Mouse (Mus musculus): Measurements from ENCODE around the gene Chrnd.

Chrnd gene

GRCm38 (mm10) chr1:87184751-87185139 lies 5.7 kb upstream of the Chrnd start:
- in situ Hi-C loops (cut with MboI), result no loop called here

DNA sequence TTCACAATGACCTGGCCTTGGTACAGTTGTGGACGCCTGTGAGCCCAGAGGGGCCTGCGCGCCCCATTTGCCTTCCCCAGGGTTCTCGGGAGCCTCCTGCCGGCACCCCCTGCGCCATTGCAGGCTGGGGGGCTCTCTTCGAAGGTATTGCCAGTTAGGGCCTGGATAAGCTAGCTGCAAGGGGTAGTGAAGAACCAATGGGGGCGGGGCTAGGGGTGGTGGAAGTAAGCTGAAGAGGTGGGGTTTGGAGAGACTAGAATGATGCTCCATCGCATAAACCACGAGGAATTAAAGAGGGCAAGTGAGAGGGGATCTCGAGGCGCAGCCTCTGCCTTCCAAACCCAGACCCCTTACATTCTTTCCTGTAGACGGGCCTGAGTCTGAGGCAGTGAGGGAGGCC lies 4.9 kb upstream of the Chrnd start:
- in situ Hi-C loops (cut with MboI), result no loop called here

DNA sequence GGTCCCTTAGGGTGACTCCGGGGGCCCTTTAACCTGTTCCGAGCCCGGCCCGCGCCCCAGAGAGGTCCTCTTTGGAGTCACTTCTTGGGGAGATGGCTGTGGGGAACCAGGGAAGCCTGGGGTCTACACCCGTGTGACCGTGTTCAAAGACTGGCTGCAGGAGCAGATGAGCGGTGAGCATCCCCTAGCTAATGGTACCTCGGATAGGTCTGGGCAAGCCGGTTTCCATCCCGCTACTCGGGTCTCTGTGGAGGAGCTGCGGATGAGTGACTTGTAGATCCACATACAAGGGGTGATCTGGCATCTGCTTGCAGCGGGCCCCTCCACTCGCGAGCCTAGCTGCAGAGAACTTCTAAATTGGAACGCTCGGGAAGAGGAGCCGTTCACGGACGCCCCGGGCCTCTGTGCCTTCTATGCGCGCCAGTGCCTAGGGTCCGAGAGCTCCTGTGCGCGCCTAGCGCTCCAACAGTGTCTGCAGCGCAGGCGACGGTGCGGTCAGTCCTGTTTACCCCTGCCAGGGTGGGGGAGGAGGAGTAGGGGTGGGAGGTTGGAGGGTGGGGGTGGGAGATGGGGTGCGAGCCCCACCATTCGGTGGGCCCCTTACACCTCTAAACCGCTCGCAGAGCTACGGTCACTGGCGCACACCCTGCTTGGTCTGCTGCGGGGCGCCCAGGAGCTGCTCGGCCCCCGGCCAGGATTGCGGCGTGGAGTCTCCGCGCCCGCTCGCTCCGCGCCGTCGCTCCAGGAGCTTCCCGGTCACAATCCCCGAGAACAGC lies 4.0 kb upstream of the Chrnd start:
- in situ Hi-C loops (cut with MboI), result no loop called here

DNA sequence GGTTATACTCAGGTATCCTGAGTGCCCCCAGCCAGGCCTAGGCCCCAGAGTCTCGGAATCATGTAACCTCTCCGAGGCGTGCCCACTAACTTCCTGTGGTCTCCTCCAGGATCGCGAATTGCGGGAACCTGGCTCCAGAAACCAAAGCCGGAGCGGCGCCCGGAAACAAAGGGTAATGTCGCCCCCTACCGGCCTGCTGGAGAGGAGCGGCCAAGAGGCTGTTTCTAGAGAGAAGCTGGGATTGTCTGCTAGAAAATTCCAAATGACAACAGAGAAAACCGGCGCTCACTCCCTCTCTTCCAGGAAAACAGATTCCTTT lies 3.4 kb upstream of the Chrnd start:
- in situ Hi-C loops (cut with MboI), result no loop called here

DNA sequence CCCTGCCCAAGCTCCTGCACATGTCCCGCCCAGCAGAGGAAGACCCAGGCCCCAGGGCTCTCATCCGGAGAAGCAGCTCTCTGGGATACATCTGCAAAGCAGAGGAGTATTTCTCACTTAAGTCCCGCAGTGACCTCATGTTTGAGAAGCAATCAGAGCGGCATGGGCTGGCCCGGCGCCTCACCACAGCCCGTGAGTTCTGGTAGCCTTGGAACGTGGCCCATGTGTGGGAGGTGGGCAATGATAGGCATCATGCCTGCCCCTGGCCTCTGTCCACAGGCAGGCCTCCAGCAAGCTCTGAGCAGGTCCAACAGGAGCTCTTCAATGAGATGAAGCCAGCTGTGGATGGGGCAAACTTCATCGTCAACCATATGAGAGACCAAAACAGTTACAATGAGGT lies 6.9 kb downstream of the Chrnd start:
- in situ Hi-C loops (cut with MboI), result no loop called here

- in situ Hi-C loops (cut with MboI), result no loop called here
Observed at GRCm38 (mm10) chr1:87198119-87199065, 8.0 kb downstream of the Chrnd start.

DNA sequence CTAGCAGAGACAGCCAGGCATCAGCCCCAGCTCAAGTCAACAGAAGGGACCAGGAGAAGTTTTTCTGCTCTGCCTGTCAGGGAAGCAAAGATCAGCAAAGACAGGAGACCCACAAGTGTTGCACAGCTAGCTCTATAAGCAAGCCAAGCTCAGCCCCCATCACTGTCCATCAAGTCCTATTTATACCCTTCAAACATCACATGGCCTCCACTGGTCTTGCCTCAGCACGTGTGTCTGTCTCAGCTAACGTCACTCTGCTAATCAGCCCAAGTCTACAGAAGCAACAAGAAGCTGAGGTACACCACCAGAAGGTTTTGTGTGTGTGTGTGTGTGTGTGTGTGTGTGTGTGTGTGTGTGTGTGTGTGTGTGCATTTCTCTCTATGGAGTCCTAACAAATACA lies 10.4 kb downstream of the Chrnd start:
- in situ Hi-C loops (cut with MboI), result no loop called here

DNA sequence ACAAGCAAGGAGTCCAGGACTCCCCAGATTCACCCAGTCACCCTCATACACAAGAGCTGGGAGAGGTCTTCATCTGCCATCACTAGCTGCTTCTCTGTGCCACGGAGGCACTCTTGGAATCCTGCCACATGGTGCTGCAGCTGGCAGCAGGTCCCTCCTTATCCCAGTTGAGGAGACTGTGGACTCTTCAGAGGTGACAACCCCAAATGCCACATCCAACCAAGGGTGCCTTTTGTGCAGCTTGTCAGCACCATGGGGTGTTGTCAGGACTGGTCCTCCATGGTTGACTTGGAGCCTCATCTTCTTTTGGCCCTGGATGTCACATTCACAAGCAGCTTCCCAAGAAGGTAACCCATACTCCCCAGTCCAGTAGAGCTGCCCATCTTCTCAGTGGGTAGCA lies 11.4 kb downstream of the Chrnd start:
- in situ Hi-C loops (cut with MboI), result no loop called here

GRCm38 (mm10) chr1:87203779-87204178 lies 13.4 kb downstream of the Chrnd start:
- in situ Hi-C loops (cut with MboI), result no loop called here

DNA sequence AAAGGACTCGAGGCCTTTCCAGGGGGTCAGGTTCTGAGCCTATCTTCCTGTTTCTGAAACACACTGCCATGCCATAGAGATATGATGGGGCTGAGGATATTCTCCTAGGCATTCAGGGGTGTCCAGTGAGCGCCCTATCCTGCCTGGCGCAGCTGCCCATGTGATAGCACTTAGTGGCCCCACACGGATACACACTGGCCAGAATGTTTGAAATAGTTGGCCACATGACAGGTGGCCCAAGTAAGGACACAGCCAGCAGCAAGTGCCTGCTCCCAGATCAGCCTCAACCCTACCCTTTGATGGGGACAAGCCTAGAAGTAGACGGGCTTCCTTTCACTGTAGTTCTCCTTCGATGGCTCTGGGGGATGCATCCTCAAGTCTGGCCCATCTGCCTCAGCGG lies 14.1 kb downstream of the Chrnd start, which contains the start of gene Chrng:
Gene Chrng, plus strand, starts transcription at position 193 of the 400 bp plus-strand sequence.
- in situ Hi-C loops (cut with MboI), result no loop called here

DNA sequence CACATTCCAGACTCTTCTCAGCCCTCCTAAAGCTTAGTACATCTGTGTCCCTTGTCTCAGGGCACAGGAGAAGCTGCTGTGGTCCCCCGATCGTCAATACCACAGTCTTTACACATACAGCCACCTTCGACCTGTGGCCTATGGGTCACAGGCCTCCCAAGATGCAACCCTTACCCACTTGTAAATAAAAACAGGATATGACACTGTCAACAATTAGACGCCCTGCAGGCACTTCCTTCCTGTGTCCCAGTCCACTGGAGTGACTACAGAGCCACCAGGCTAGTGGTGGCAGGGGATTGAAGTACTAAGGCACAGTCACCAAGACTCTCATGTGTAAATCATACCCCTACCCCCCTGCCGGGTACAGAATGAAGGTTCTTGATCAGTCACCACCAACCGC lies 14.6 kb downstream of the Chrnd start:
- in situ Hi-C loops (cut with MboI), result no loop called here

DNA sequence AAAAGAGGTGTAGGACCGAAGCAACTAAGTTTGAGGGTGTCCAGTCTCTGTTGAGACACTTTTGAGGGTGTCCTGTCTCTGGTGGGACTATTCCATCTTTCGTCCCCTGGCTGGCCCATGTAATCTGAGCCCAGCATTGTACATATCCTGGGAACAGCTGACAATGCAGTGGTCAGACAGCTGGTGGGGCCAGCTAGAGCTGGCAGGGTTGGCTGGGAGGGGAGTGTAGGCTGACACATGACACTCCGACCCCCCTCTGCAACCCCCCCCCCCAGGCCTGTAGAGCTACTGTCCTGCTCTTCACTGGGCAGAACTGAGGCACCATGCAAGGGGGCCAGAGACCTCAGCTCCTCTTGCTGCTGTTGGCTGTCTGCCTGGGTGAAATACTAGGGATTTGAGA lies 15.1 kb downstream of the Chrnd start:
- in situ Hi-C loops (cut with MboI), result no loop called here

DNA sequence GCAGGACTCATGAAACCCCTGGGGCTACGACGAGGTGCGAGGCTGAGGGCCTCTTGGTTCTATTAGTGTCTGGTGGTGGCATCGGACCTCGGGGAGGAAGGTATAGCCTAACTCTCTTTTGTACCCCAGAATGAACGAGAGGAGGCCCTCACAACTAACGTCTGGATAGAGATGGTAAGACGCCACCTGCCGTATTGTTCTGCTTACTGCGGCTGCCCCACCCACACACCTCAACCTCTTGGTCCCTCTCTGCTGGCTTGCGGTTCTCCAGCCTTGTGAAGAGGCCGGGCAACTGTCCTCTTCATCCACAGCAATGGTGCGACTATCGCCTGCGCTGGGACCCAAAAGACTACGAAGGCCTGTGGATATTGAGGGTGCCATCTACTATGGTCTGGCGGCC lies 15.9 kb downstream of the Chrnd start:
- in situ Hi-C loops (cut with MboI), result no loop called here

DNA sequence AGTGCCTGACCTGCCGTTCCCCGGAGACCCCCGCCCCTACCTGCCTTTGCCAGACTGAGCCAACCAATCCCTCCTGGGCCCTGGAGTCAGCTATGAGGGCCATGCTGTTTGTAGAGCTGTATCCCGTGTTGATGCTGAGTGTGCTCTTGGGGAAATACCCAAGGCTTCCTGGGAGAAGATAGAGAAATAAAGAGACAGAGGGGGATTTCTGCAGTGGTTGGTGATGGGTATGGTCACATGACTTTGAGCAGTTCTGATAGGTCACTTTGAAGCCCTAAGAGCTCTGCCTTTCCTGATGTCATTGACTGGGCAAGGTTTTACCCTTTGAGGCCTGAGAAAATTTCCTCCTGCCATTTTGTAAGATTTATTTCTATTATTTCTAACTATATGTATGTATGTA lies 21.0 kb downstream of the Chrnd start:
- in situ Hi-C loops (cut with MboI), result no loop called here

DNA sequence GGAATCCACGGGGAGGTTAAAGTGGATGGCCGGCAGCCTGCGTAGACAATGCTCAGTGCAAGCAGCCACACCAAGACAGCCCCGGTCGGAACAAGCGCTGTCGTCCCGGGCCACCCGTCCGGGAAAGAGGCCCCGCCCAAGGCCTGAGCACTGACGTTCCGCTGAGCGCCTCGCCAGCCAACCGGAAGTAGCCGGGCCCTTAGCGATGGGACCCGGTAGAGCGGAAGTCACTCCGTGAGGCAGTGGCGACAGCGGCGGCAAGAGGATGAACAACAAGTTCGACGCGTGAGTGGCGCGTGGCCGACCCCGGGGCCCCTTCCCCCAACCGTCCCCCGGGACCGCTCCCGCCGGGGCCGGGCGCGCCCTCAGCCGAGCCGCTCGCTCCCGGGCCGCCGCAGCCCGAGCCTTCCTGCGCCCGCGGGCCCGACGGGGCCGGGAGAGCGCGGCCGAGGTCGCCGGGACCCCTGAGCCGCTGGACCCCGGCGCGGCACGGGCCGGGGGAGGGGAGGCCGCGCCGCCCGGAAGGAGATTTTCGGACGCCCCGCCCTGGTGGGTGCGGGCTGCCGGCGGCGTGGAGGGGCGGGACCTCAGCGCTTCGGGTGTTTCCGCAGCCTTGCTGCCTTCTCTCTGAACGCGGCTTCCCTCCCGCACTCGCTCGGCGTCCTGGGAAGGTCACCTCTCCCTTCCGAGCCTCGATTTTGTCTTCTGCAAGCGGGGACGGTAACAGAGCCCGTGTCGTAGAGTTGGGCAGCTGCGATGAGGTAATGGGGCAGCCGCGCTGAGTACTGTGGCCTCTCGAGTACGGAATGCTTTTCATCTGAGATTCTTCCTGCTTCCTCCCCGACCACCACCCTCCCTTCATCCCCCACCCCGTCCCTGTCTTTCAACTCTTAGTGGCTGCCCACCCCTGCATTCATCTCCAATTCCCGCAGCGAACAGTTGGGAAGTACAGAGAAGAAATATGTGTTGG lies 23.6 kb downstream of the Chrnd start, which contains the start of gene Eif4e2:
Gene Eif4e2, plus strand, starts transcription at position 180 of the 970 bp plus-strand sequence.
- in situ Hi-C loops (cut with MboI), result no loop called here

- in situ Hi-C loops (cut with MboI), result no loop called here
Observed at GRCm38 (mm10) chr1:87214748-87215147, 24.3 kb downstream of the Chrnd start.

- in situ Hi-C loops (cut with MboI), result no loop called here
Observed at GRCm38 (mm10) chr1:87217938-87218337, 27.5 kb downstream of the Chrnd start.

DNA sequence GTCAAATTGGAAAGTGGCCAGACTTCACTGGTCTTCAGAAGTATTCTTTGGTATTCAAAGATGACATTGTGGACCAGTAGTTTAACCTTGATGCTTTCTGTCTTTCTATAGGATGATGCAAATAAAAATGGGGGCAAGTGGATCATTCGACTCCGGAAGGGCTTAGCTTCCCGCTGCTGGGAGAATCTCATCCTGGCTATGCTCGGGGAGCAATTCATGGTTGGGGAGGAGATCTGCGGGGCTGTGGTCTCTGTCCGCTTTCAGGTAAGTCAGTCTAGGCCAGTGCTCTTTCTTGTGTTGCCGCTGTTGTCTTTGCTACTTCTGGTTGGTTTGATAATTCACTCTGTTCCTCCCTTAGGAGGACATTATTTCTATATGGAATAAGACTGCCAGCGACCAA lies 35.3 kb downstream of the Chrnd start:
- in situ Hi-C loops (cut with MboI), result no loop called here

DNA sequence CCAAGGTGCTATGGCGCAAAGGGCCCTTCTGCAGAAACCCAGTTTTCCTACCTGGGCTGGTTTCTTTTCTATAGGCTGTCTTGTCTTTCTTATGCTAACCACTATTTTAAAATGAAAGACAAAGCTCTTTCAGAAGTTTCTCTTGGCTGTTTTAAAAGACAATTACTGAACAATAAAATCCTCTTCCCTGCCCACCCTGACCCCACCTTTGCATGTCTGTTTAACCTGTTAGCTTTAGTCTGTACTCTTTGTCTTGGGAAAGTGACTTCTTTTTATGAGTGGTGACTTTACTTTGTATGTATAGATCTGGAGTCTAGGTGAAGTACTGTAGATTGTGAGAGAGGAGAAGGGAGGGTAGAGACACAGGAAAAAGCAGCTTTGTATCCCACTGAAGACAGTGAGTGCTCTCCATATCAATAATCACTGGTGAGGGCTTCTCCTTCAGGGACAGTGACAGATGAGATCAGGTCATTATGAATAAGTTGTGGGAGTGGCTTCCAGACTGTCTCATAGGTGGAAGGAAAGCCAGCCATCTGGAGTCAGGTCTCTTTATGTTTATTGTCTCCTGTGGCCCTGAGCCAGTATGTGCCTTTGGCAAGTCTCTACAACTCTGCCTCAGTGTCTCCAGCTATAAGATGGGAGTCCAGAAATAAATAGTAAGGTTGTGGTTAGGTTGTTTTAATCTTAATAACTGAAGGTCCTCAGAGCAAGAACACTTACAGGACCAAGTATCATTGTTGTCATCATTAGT lies 36.2 kb downstream of the Chrnd start:
- in situ Hi-C loops (cut with MboI), result no loop called here

DNA sequence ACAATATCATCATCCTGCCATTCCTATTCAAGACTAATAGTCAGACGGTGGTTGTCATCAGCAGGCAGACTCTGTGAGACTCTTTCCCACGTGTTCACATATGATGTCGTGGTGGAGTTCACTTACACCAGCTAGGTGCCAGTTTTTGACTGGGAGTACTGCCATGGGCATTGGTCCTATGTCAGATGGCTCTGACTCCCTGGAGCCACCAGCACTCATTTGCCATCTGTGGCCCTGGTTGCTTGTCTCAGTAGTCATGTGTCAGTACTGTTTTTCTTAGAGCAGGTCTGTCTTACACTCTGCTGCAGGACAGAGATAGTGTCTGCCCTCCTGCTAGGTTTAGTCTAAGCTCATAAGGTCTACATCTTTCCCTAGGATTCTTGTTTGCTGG lies 36.7 kb downstream of the Chrnd start:
- in situ Hi-C loops (cut with MboI), result no loop called here

- in situ Hi-C loops (cut with MboI), result no loop called here
Observed at GRCm38 (mm10) chr1:87230606-87231005, 40.2 kb downstream of the Chrnd start.

Data from mature B cell (primary cell).